Mouse (Mus musculus): ENCODE measurements around the gene Itsn1. TPM values are rescaled to one million over a fixed set of nuclear protein-coding genes. Genes with fewer than 3 reads are reported as not detected.

Gene Itsn1
- total and polyA plus RNA-seq, 2 experiments from 2014 or later, result 33.6 to 69.5 TPM

- DNase-seq (ENCODE audit: low spot score), result peak; percentile 69
- Histone ChIP-seq H3K4me2 (ENCODE audit: low read depth, low read length) (no peak overlapping the region), H3K9me3 (ENCODE audit: low read length) (no peaks in the 10 kb centered on the region), H3K36me3 (ENCODE audit: insufficient read depth, low read length) (peaks cover 9% of the 10 kb centered on the region; the same call in 1 of the 2 replicates), H3K4me3 (ENCODE audit: low read length) (no peak overlapping the region), H3K27ac (peak overlapping the region; percentile 22; the same call in 1 of the 2 replicates), H3K9ac (replicated peaks; ENCODE audit: low read length) (no peak overlapping the region), H3K27me3 (ENCODE audit: insufficient read depth, low read length) (no peaks in the 10 kb centered on the region), H3K4me1 (ENCODE audit: insufficient read depth, low read length) (no peaks in the 10 kb centered on the region)
- ATAC-seq, result peak; percentile 73
- TF ChIP-seq CTCF (IDR thresholded peaks at IDR 0.05; ENCODE audit: low read depth), result no peak
- WGBS, result 37% methylated on average over 10 of the region's 10 CpGs
Measured at GRCm38 (mm10) chr16:91786425-91786824, 57.3 kb downstream of the Itsn1 start.

- no peak for TF ChIP-seq CTCF (IDR thresholded peaks at IDR 0.05; ENCODE audit: low read depth)
- ATAC-seq (0 out of 2 replicates have a peak, but pooled peaks have one; percentile 12), DNase-seq (ENCODE audit: low spot score) (no peak)
- Histone ChIP-seq H3K36me3 (ENCODE audit: insufficient read depth, low read length) (peaks cover 1% of the 10 kb centered on the region; the same call in 1 of the 2 replicates), H3K4me1 (ENCODE audit: insufficient read depth, low read length) (no peaks in the 10 kb centered on the region), H3K4me2 (ENCODE audit: low read depth, low read length) (no peak overlapping the region), H3K27ac (no peak overlapping the region), H3K27me3 (ENCODE audit: insufficient read depth, low read length) (no peaks in the 10 kb centered on the region), H3K9me3 (ENCODE audit: low read length) (no peaks in the 10 kb centered on the region), H3K4me3 (ENCODE audit: low read length) (no peak overlapping the region), H3K9ac (replicated peaks; ENCODE audit: low read length) (no peak overlapping the region)
- 73% methylated on average over 6 of the region's 6 CpGs for WGBS
Measured at GRCm38 (mm10) chr16:91789728-91790127, 60.6 kb downstream of the Itsn1 start.

- Histone ChIP-seq H3K9ac (replicated peaks; ENCODE audit: low read length) (no peak overlapping the region), H3K4me1 (ENCODE audit: insufficient read depth, low read length) (no peaks in the 10 kb centered on the region), H3K36me3 (ENCODE audit: insufficient read depth, low read length) (peaks cover 4% of the 10 kb centered on the region; the same call in 1 of the 2 replicates), H3K9me3 (ENCODE audit: low read length) (no peaks in the 10 kb centered on the region), H3K4me2 (ENCODE audit: low read depth, low read length) (no peak overlapping the region), H3K27me3 (ENCODE audit: insufficient read depth, low read length) (no peaks in the 10 kb centered on the region), H3K27ac (no peak overlapping the region), H3K4me3 (ENCODE audit: low read length) (no peak overlapping the region)
- no peak for DNase-seq (ENCODE audit: low spot score)
- WGBS, result 72% methylated on average over 8 of the region's 8 CpGs
- ATAC-seq, result no peak
- TF ChIP-seq CTCF (IDR thresholded peaks at IDR 0.05; ENCODE audit: low read depth), result no peak
Measured at GRCm38 (mm10) chr16:91792477-91793196, 63.6 kb downstream of the Itsn1 start.

- peaks cover 4% of the 10 kb centered on the region; the same call in 1 of the 2 replicates for H3K36me3 ChIP-seq (ENCODE audit: insufficient read depth, low read length)
- WGBS, result 89% methylated on average over 13 of the region's 13 CpGs
Measured at GRCm38 (mm10) chr16:91793507-91794278, 64.6 kb downstream of the Itsn1 start.

GRCm38 (mm10) chr16:91794306-91794705 lies 65.2 kb downstream of the Itsn1 start:
- Histone ChIP-seq H3K4me2 (ENCODE audit: low read depth, low read length) (no peak overlapping the region), H3K27ac (no peak overlapping the region), H3K4me1 (ENCODE audit: insufficient read depth, low read length) (no peaks in the 10 kb centered on the region), H3K9ac (replicated peaks; ENCODE audit: low read length) (no peak overlapping the region), H3K36me3 (ENCODE audit: insufficient read depth, low read length) (peaks cover 4% of the 10 kb centered on the region; the same call in 1 of the 2 replicates), H3K9me3 (ENCODE audit: low read length) (no peaks in the 10 kb centered on the region), H3K4me3 (ENCODE audit: low read length) (no peak overlapping the region), H3K27me3 (ENCODE audit: insufficient read depth, low read length) (no peaks in the 10 kb centered on the region)
- no peak for TF ChIP-seq CTCF (IDR thresholded peaks at IDR 0.05; ENCODE audit: low read depth)
- DNase-seq (ENCODE audit: low spot score), result no peak
- ATAC-seq, result no peak
- 91% methylated on average over 7 of the region's 7 CpGs for WGBS

More at GRCm38 (mm10) chr16:91793507-91794278, 64.6 kb downstream of the Itsn1 start:
- Histone ChIP-seq H3K27me3 (ENCODE audit: insufficient read depth, low read length) (no peaks in the 10 kb centered on the region), H3K4me1 (ENCODE audit: insufficient read depth, low read length) (no peaks in the 10 kb centered on the region), H3K4me2 (ENCODE audit: low read depth, low read length) (no peak overlapping the region), H3K9ac (replicated peaks; ENCODE audit: low read length) (no peak overlapping the region), H3K4me3 (ENCODE audit: low read length) (no peak overlapping the region), H3K9me3 (ENCODE audit: low read length) (no peaks in the 10 kb centered on the region), H3K27ac (no peak overlapping the region)
- no peak for DNase-seq (ENCODE audit: low spot score)
- TF ChIP-seq CTCF (IDR thresholded peaks at IDR 0.05; ENCODE audit: low read depth), result no peak
- no peak for ATAC-seq

- Histone ChIP-seq H3K4me2 (ENCODE audit: low read depth, low read length) (no peak overlapping the region), H3K9me3 (ENCODE audit: low read length) (no peaks in the 10 kb centered on the region), H3K36me3 (ENCODE audit: insufficient read depth, low read length) (peaks cover 4% of the 10 kb centered on the region; the same call in 1 of the 2 replicates), H3K4me1 (ENCODE audit: insufficient read depth, low read length) (no peaks in the 10 kb centered on the region), H3K4me3 (ENCODE audit: low read length) (no peak overlapping the region), H3K9ac (replicated peaks; ENCODE audit: low read length) (no peak overlapping the region), H3K27me3 (ENCODE audit: insufficient read depth, low read length) (no peaks in the 10 kb centered on the region), H3K27ac (no peak overlapping the region)
- ATAC-seq, result no peak
- no peak for TF ChIP-seq CTCF (IDR thresholded peaks at IDR 0.05; ENCODE audit: low read depth)
- WGBS, result 87% methylated on average over 2 of the region's 2 CpGs
- no peak for DNase-seq (ENCODE audit: low spot score)
Measured at GRCm38 (mm10) chr16:91795044-91795443, 66.0 kb downstream of the Itsn1 start.
